Mouse (Mus musculus) splenic B cell, adult 2 months (primary cell): ENCODE measurements around the gene Panx2.
A peak's percentile ranks its signal among the peaks of the same experiment; 100 is the strongest.

Experiments used
- DNase-seq: peaks from one replicate; pipeline ENCODE4 v3.0.0-alpha.2; 2011; ENCODE audit warnings: low read depth, low spot score
- H3K27me3 ChIP-seq: 2 replicates; pipeline ENCODE4 v1.6.1; 2012; ENCODE audit warnings: mild to moderate bottlenecking, low read length, moderate library complexity, mixed read lengths; ENCODE audit not compliant: control insufficient read depth, poor library complexity, insufficient read depth, severe bottlenecking
- H3K36me3 ChIP-seq: 2 replicates; pipeline ENCODE4 v1.6.1; 2012; ENCODE audit warnings: mild to moderate bottlenecking, low read length, moderate library complexity, mixed read lengths; ENCODE audit not compliant: control insufficient read depth, poor library complexity, insufficient read depth, severe bottlenecking

Panx2 gene

GRCm38 (mm10) chr15:89064891-89065290, 5.4 kb downstream of the Panx2 start:
- no peaks in the 10 kb centered on the region for H3K36me3 ChIP-seq
- no peak for DNase-seq
- H3K27me3 ChIP-seq = no peaks in the 10 kb centered on the region; the same call in 1 of the 2 replicates

- no peaks in the 10 kb centered on the region for H3K36me3 ChIP-seq
- no peaks in the 10 kb centered on the region; the same call in 1 of the 2 replicates for H3K27me3 ChIP-seq
- peak; percentile 30 for DNase-seq
Observed at GRCm38 (mm10) chr15:89067609-89068008, 8.1 kb downstream of the Panx2 start.

- H3K27me3 ChIP-seq = no peaks in the 10 kb centered on the region; the same call in 1 of the 2 replicates
- DNase-seq = no peak
- no peaks in the 10 kb centered on the region for H3K36me3 ChIP-seq
Observed at GRCm38 (mm10) chr15:89068226-89068625, 8.7 kb downstream of the Panx2 start.

- Histone ChIP-seq H3K36me3 (no peaks in the 10 kb centered on the region), H3K27me3 (no peaks in the 10 kb centered on the region; the same call in 1 of the 2 replicates)
- no peak for DNase-seq
Observed at GRCm38 (mm10) chr15:89069336-89069840, 9.9 kb downstream of the Panx2 start.

GRCm38 (mm10) chr15:89070606-89071005, 11.1 kb downstream of the Panx2 start:
- Histone ChIP-seq H3K36me3 (no peaks in the 10 kb centered on the region), H3K27me3 (no peaks in the 10 kb centered on the region; the same call in 1 of the 2 replicates)
- no peak for DNase-seq

- DNase-seq = no peak
- no peaks in the 10 kb centered on the region for H3K27me3 ChIP-seq
Observed at GRCm38 (mm10) chr15:89073993-89074603, 14.6 kb downstream of the Panx2 start.

GRCm38 (mm10) chr15:89074613-89075477, 15.3 kb downstream of the Panx2 start, which contains the start of gene Trabd:
Gene Trabd (plus strand): TSS chr15:89075124.
- no peak for DNase-seq
- H3K36me3 ChIP-seq = peaks cover 2% of the 10 kb centered on the region; the same call in 1 of the 2 replicates
- H3K27me3 ChIP-seq = no peaks in the 10 kb centered on the region

More at GRCm38 (mm10) chr15:89073993-89074603, 14.6 kb downstream of the Panx2 start:
- H3K36me3 ChIP-seq = no peaks in the 10 kb centered on the region

- Histone ChIP-seq H3K27me3 (no peaks in the 10 kb centered on the region), H3K36me3 (peaks cover 2% of the 10 kb centered on the region; the same call in 1 of the 2 replicates)
- peak; percentile 90 for DNase-seq
Observed at GRCm38 (mm10) chr15:89075478-89076147, 16.1 kb downstream of the Panx2 start.

- DNase-seq = peak; percentile 31
- no peaks in the 10 kb centered on the region for H3K27me3 ChIP-seq
- H3K36me3 ChIP-seq = peaks cover 2% of the 10 kb centered on the region; the same call in 1 of the 2 replicates
Observed at GRCm38 (mm10) chr15:89076156-89076731, 16.7 kb downstream of the Panx2 start.

- H3K36me3 ChIP-seq = peaks cover 5% of the 10 kb centered on the region
- no peaks in the 10 kb centered on the region for H3K27me3 ChIP-seq
- peak; percentile 85 for DNase-seq
Observed at GRCm38 (mm10) chr15:89078208-89078836, 18.8 kb downstream of the Panx2 start.

GRCm38 (mm10) chr15:89083906-89084305, 24.4 kb downstream of the Panx2 start:
- Histone ChIP-seq H3K36me3 (peaks cover 11% of the 10 kb centered on the region), H3K27me3 (no peaks in the 10 kb centered on the region)
- DNase-seq = no peak

- no peak for DNase-seq
- H3K36me3 ChIP-seq = peaks cover 10% of the 10 kb centered on the region
- no peaks in the 10 kb centered on the region for H3K27me3 ChIP-seq
Observed at GRCm38 (mm10) chr15:89084826-89085225, 25.3 kb downstream of the Panx2 start.

GRCm38 (mm10) chr15:89088607-89089247, 29.2 kb downstream of the Panx2 start, which contains the start of gene Selenoo:
Gene Selenoo (plus strand): TSS chr15:89089084.
- Histone ChIP-seq H3K36me3 (peaks cover 3% of the 10 kb centered on the region; the same call in 1 of the 2 replicates), H3K27me3 (no peaks in the 10 kb centered on the region)
- DNase-seq = peak; percentile 84
